Mouse (Mus musculus) stomach, embryonic 16.5 days (tissue): ENCODE measurements around the gene Cbr4. TPM values are rescaled to one million over a fixed set of nuclear protein-coding genes. Genes with fewer than 3 reads are reported as not detected.

ENCODE experiments used
- ATAC-seq: fragments of 200-750 bp; cut with Nextera tagmentation; 2 replicates; pipeline ENCODE4 v1.8.0; 2017; ENCODE audit warnings: moderate number of reproducible peaks, moderate TSS enrichment; ENCODE audit not compliant: insufficient read depth, low FRiP score
- H3K27ac ChIP-seq: fragments of 300-500 bp; sonication (generic); 2 replicates; pipeline ENCODE4 v1.5.1; 2014; ENCODE audit warnings: low read length
- H3K27me3 ChIP-seq: fragments of 300-500 bp; sonication (generic); 2 replicates; pipeline ENCODE4 v1.6.1; 2014; ENCODE audit warnings: low read length, control low read depth, mixed read lengths; ENCODE audit not compliant: control insufficient read depth, insufficient read depth
- H3K36me3 ChIP-seq: fragments of 300-500 bp; sonication (generic); 2 replicates; pipeline ENCODE4 v1.6.1; 2014; ENCODE audit warnings: low read length; ENCODE audit not compliant: control insufficient read depth, insufficient read depth
- H3K4me1 ChIP-seq: fragments of 300-500 bp; sonication (generic); 2 replicates; pipeline ENCODE4 v1.6.1; 2014; ENCODE audit warnings: low read length, control low read depth, mixed read lengths; ENCODE audit not compliant: control insufficient read depth, insufficient read depth
- H3K4me2 ChIP-seq: fragments of 300-500 bp; sonication (generic); 2 replicates; pipeline ENCODE4 v1.6.1; 2014; ENCODE audit warnings: low read depth, low read length, mixed read lengths
- H3K4me3 ChIP-seq: fragments of 300-500 bp; sonication (generic); replicated peaks from 2 replicates; pipeline ENCODE4 v1.5.1; 2014; ENCODE audit warnings: mild to moderate bottlenecking, low read length
- H3K9ac ChIP-seq: fragments of 300-500 bp; sonication (generic); 2 replicates; pipeline ENCODE4 v1.6.1; 2014; ENCODE audit warnings: low read length
- H3K9me3 ChIP-seq: fragments of 300-500 bp; sonication (generic); replicated peaks from 2 replicates; pipeline ENCODE4 v1.6.1; 2016; ENCODE audit warnings: low read length, control low read depth; ENCODE audit not compliant: control insufficient read depth
- WGBS: fragments of 180-500 bp; shearing (Covaris S2); extraction: QIAGEN DNeasy Blood & Tissue Kit; methylation state at CpG from one replicate; pipeline ENCODE4 v1.1.7; 2014; 5-methylcytosine and 5-hydroxymethylcytosine counted together
- polyA plus RNA-seq: library from polyadenylated mRNA; unstranded; fragments of >200 nt; fragmentation: Nextera tagmentation; extraction: Ambion mirVana; gene quantifications from 2 replicates; pipeline ENCODE4 v1.2.1, GENCODE M21; 2015

Cbr4 gene
- polyA plus RNA-seq, 1 experiment from 2014 or later, result 30.8 TPM

- H3K4me1 ChIP-seq, result peaks cover 5% of the 10 kb centered on the region; the same call in 1 of the 2 replicates
- no peaks in the 10 kb centered on the region for H3K36me3 ChIP-seq
- H3K27me3 ChIP-seq, result no peaks in the 10 kb centered on the region
- no peak overlapping the region for H3K4me3 ChIP-seq
- H3K27ac ChIP-seq, result no peak overlapping the region
- peak; percentile 63; the same call in 1 of the 2 replicates for ATAC-seq
- H3K9me3 ChIP-seq, result no peaks in the 10 kb centered on the region
- no peak overlapping the region for H3K9ac ChIP-seq
- no peak overlapping the region for H3K4me2 ChIP-seq
- WGBS, result 53% methylated on average over 11 of the region's 11 CpGs
These were observed 7.9 kb upstream of the Cbr4 start for GRCm38 (mm10) chr8:61479506-61480214.

DNA sequence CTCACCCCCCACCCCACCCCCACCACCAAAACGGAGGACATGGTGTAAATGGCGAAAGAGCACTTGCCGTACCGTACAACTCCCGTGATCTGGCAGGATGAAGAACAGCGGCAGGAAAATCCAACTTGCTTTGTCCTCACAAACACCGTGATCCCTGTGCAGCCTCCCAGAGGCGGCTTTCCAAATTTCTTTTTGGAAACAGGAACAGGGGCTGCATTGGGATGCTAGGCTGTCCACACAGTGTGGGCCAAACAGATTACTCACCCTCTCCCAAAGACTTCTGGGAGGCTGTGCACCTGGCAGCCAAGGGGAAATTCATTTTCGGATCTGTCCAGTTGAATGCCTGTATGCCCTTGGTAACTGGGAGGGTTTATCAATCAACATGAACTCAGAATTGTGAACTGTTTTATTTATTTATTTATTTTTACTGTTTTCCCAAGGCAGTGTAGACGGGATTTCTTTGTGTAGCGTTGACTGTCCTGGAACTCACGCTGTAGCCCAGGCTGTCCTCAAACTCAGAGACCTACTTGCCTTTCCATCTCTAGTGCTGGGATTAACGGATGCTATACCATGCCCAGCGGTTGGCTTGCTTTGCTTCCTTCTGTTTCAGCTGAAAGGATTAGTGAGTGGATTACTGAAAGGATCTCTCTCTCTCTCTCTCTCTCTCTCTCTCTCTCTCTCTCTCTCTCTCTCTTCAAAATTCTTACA is 7.1 kb upstream of the Cbr4 start:
- 81% methylated on average over 14 of the region's 14 CpGs for WGBS
- no peak for ATAC-seq
- H3K4me3 ChIP-seq, result no peak overlapping the region
- H3K4me1 ChIP-seq, result peaks cover 5% of the 10 kb centered on the region; the same call in 1 of the 2 replicates
- no peaks in the 10 kb centered on the region for H3K36me3 ChIP-seq
- no peak overlapping the region for H3K4me2 ChIP-seq
- no peaks in the 10 kb centered on the region for H3K9me3 ChIP-seq
- H3K9ac ChIP-seq, result no peak overlapping the region
- H3K27me3 ChIP-seq, result no peaks in the 10 kb centered on the region
- no peak overlapping the region for H3K27ac ChIP-seq

DNA sequence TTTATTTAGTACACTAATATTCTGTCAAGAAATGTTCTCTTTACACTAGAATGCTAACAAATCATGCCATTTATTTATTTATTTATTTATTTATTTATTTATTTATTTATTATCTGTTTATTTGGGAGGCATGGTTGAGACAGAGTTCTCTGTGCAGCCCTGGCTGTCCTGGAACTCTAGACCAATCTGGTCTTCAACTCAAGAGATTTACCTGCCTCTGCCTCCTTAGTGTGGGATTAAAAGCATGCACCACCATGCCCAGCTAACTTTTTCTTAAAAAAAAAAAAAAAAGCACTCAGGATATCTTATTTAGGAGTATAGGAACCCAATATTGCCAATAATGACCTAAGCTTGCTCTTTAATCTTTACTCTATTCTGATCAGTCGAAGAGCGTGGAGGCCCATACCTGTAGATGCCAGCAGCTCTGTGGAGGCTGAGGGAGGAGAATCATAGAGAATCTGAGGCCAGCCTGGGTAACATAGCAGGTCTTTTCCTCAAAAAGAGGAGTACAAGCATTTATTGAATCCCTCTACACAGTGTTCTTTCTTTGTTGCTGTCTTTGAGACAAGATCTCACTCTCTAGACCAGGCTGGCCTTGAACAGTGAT is 508 bp upstream of the Cbr4 start:
- peak overlapping the region; percentile 93; the same call in 1 of the 2 replicates for H3K9ac ChIP-seq
- H3K27me3 ChIP-seq, result no peaks in the 10 kb centered on the region
- 0 out of 2 replicates have a peak, but pooled peaks cover 4% of the 10 kb centered on the region for H3K4me1 ChIP-seq
- H3K9me3 ChIP-seq, result no peaks in the 10 kb centered on the region
- no peaks in the 10 kb centered on the region for H3K36me3 ChIP-seq
- peak overlapping the region; percentile 82; the same call in 1 of the 2 replicates for H3K4me3 ChIP-seq
- no peak for ATAC-seq
- 94% methylated on average over 2 of the region's 2 CpGs for WGBS
- no peak overlapping the region for H3K27ac ChIP-seq
- no peak overlapping the region for H3K4me2 ChIP-seq

GRCm38 (mm10) chr8:61488631-61489030 is 1.1 kb downstream of the Cbr4 start:
- WGBS, result 93% methylated on average over 8 of the region's 8 CpGs
- Histone ChIP-seq H3K4me2 (peak overlapping the region; percentile 74), H3K4me1 (0 out of 2 replicates have a peak, but pooled peaks cover 4% of the 10 kb centered on the region), H3K9me3 (no peaks in the 10 kb centered on the region), H3K27ac (no peak overlapping the region), H3K27me3 (no peaks in the 10 kb centered on the region), H3K9ac (peak overlapping the region; percentile 93; the same call in 1 of the 2 replicates), H3K4me3 (peak overlapping the region; percentile 82), H3K36me3 (no peaks in the 10 kb centered on the region)
- ATAC-seq, result no peak

GRCm38 (mm10) chr8:61497110-61497509 is 9.6 kb downstream of the Cbr4 start:
- no peak overlapping the region for H3K4me2 ChIP-seq
- no peaks in the 10 kb centered on the region for H3K36me3 ChIP-seq
- H3K27ac ChIP-seq, result no peak overlapping the region
- no peaks in the 10 kb centered on the region for H3K4me1 ChIP-seq
- no peak overlapping the region for H3K4me3 ChIP-seq
- no peaks in the 10 kb centered on the region for H3K27me3 ChIP-seq
- H3K9me3 ChIP-seq, result no peaks in the 10 kb centered on the region
- no peak for ATAC-seq
- WGBS, result 80% methylated on average over 4 of the region's 4 CpGs
- no peak overlapping the region for H3K9ac ChIP-seq

DNA sequence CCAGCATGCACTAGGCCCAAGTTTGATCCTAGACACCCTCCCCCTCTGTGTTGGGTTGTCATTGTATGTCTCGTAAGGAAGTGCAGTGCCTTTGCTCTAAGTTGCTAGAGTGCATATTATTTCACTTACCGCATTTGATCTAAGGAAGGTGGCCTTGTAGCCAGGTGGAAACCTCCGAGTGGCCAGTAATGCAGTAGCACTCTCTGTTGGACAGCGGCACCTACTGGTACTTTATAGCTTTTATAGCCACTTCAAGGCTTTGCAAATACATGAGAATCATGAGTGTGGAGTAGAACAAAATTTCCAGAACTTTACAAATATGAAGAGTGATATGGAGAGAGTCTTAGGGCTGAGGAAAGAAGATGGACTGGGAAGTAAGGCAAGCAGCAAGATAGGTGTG is 11.5 kb downstream of the Cbr4 start:
- H3K36me3 ChIP-seq, result 0 out of 2 replicates have a peak, but pooled peaks cover 3% of the 10 kb centered on the region
- H3K27me3 ChIP-seq, result no peaks in the 10 kb centered on the region
- WGBS, result 66% methylated on average over 4 of the region's 4 CpGs
- H3K9ac ChIP-seq, result no peak overlapping the region
- H3K4me3 ChIP-seq, result no peak overlapping the region
- H3K4me2 ChIP-seq, result no peak overlapping the region
- H3K27ac ChIP-seq, result no peak overlapping the region
- H3K4me1 ChIP-seq, result no peaks in the 10 kb centered on the region
- no peak for ATAC-seq
- H3K9me3 ChIP-seq, result no peaks in the 10 kb centered on the region

- no peaks in the 10 kb centered on the region for H3K9me3 ChIP-seq
- no peaks in the 10 kb centered on the region for H3K27me3 ChIP-seq
- 51% methylated on average over 3 of the region's 3 CpGs for WGBS
- no peak overlapping the region for H3K4me3 ChIP-seq
- H3K4me1 ChIP-seq, result no peaks in the 10 kb centered on the region
- H3K9ac ChIP-seq, result no peak overlapping the region
- H3K4me2 ChIP-seq, result no peak overlapping the region
- no peak overlapping the region for H3K27ac ChIP-seq
- 0 out of 2 replicates have a peak, but pooled peaks cover 3% of the 10 kb centered on the region for H3K36me3 ChIP-seq
- no peak for ATAC-seq
These were observed 13.4 kb downstream of the Cbr4 start for GRCm38 (mm10) chr8:61500914-61501313.

DNA sequence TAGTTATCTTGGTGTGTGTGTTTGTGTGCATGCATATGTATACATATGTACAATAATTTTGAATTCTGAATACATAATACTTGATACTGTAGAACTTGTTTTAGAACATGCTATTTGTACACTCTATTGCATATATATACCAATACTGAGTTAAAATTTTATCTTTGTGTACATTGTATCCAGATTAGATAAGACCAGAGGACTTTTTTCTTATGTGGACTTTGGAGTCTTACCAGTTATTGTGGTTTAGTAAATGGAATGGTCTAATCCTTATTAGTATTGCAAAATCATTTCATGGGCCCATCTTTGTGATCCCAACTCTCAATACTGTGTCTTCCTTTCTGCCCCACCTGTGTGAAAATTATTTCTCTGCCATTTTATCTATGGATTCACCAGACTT is 14.7 kb downstream of the Cbr4 start:
- Histone ChIP-seq H3K4me1 (no peaks in the 10 kb centered on the region), H3K36me3 (0 out of 2 replicates have a peak, but pooled peaks cover 3% of the 10 kb centered on the region), H3K4me3 (no peak overlapping the region), H3K4me2 (no peak overlapping the region), H3K9me3 (no peaks in the 10 kb centered on the region), H3K27ac (no peak overlapping the region), H3K27me3 (no peaks in the 10 kb centered on the region), H3K9ac (no peak overlapping the region)
- no peak for ATAC-seq
